Mouse (Mus musculus) midbrain, embryonic 12.5 days (tissue): ENCODE results near the gene Cd244a. TPM values are rescaled to one million over a fixed set of nuclear protein-coding genes. Genes with fewer than 3 reads are reported as not detected.

ENCODE experiments used
- microRNA-seq: library from miRNA; unstranded; fragments of <30 nt; microRNA quantifications from one replicate; pipeline ENCODE4, GENCODE M21; 2017
- polyA plus RNA-seq: library from polyadenylated mRNA; unstranded; fragments of >200 nt; fragmentation: Nextera tagmentation; extraction: Ambion mirVana; gene quantifications from 2 replicates; pipeline ENCODE4 v1.2.1, GENCODE M21; 2016

Cd244a gene
- polyA plus RNA-seq, 1 experiment from 2014 or later, result not detected

Small RNA genes lying within 50 kb of the gene (microRNA-seq; reads per million reads assigned to microRNA genes)
- gene Mir7683, result not detected

Other genes starting within 250 kb of the Cd244a start
- 49.3 and 51.9 TPM in 2 replicates for gene Dedd, start 230.0 kb upstream of the Cd244a start, polyA plus RNA-seq
- 45.9 and 49.7 TPM in 2 replicates for gene Nit1, start 213.5 kb upstream of the Cd244a start, polyA plus RNA-seq
- gene Pfdn2, start 213.5 kb upstream of the Cd244a start, polyA plus RNA-seq, result 140 and 149 TPM in 2 replicates
- 1.9 and 2.3 TPM in 2 replicates for gene Klhdc9, start 198.4 kb upstream of the Cd244a start, polyA plus RNA-seq
- gene Nectin4, start 189.1 kb upstream of the Cd244a start, polyA plus RNA-seq, result 0.88 and 1.4 TPM in 2 replicates
- gene Arhgap30, start 170.2 kb upstream of the Cd244a start, polyA plus RNA-seq, result 1.0 and 1.4 TPM in 2 replicates
- 175 and 190 TPM in 2 replicates for gene Usf1, start 147.9 kb upstream of the Cd244a start, polyA plus RNA-seq
- gene Tstd1, start 140.3 kb upstream of the Cd244a start, polyA plus RNA-seq, result 9.9 and 10.5 TPM in 2 replicates
- 10.1 and 12.4 TPM in 2 replicates for gene F11r, start 121.7 kb upstream of the Cd244a start, polyA plus RNA-seq
- 19.0 and 21.8 TPM in 2 replicates for gene Alyref2, start 55.7 kb upstream of the Cd244a start, polyA plus RNA-seq
- not detected in 2 replicates for gene Itln1, start 23.9 kb upstream of the Cd244a start, polyA plus RNA-seq
- 0.10 TPM in 1 of 2 replicates, not detected in the other for gene Ly9, start 48.2 kb downstream of the Cd244a start, polyA plus RNA-seq
- gene Slamf7, start 93.8 kb downstream of the Cd244a start, polyA plus RNA-seq, result not detected in 2 replicates
- gene Cd48, start 122.8 kb downstream of the Cd244a start, polyA plus RNA-seq, result 0.39 and 0.79 TPM in 2 replicates
- gene Slamf1, start 207.9 kb downstream of the Cd244a start, polyA plus RNA-seq, result 0.09 and 0.19 TPM in 2 replicates